Mouse (Mus musculus): ENCODE measurements around the gene Smap1.
A peak's percentile ranks its signal among the peaks of the same experiment; 100 is the strongest.
"Not testable (repeated sequence)": the region's sequence is repeated elsewhere in the genome, so short reads cannot be mapped to it uniquely, and the experiment has no call there.

Gene Smap1

DNA sequence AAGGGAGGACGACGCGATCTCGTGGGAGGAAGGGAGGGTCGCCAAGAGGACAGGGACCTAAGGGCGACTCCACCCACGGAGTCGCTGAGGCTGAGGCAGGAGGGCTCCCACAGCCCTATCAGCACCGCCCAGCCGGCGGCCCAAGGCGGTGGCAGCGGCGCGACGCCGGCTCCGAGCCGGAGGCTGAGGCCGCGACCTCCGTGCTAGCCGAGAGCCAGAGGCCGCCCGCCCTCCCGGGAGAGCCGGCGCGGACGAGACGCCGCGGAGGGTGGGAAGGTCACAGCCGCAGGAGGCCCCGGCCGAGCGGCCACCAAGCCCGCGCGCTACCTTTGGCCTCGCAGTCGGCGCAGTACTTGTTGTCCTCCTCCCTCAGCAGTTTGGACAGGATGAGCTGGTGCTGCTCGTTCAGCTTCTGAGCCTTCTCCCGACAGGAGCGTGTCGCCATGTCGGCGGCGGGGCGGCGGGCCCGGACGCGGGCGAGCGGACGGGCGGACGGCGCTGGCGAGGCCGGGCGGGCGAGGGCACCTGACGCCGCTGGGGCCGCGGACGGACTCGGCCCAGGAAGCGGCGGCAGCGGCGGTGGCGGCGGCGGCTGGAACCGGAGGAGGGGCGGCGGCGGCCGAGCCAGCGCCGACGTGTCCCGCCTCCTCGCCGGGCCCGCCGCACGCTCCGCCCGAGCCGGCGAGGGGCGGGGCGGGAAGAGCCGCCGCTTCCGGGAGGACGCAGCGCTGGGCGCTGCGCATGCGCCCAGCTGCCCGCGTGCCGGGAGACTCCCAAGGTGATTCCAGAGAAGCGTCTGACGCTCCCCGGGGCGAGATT, at the start of gene Smap1:
Gene Smap1 (minus strand): TSS at position 607 of the 819 bp plus-strand sequence.
- peak; percentile 88 to 93 for DNase-seq

DNA sequence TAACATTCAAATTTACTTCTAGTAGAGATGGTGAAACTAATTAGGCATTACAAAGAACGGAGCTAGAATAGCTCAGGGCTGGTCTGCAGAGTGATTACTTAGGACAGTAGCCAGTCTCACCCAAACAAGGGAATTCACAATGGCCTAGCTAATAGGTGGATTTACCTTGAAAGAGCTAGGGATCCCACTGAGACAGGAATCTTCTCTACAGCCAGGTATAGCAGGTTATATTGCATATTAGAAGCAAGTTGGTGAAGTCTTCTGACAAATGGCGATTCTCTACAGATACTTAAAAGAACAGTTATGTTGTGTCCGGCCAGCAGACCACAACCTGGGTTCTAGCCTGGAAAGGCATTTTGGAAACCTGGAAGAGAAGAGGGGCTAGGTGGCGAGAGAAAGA, 49.0 kb upstream of the Smap1 start:
- not testable (repeated sequence) for DNase-seq

DNA sequence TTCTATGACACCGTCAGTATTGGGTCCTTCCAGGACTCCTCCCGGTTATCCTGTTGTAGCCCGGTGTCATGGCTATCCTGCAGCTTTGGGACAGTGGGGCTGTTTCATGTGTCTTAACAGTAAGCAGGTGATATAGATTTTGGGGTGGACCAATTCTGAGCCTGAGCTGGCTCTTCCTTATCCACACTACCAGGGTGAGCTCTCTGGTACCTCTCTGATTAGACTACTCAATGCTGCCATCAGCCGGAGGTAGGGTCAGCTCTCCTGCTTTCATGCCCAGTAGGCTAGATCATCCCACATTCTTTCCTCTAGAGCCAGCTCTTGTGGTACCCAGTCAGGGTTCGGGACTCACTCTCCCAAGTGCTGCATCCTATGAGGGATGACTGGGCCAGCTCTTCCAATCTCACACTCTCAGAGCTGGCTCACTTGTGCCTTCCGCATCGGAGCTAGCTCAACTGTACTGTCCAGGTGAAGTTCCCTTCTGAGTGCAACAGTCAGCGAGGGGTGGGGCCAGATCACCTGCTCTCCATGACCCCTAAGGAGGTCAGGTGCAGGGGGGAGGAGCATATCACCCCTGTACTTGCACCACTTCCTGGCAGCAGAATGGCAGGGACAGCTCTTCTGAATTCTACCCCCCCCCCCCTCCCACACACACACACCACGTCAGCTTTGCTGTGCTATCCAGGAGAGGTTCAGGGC, 46.1 kb upstream of the Smap1 start:
- DNase-seq: no peak

DNA sequence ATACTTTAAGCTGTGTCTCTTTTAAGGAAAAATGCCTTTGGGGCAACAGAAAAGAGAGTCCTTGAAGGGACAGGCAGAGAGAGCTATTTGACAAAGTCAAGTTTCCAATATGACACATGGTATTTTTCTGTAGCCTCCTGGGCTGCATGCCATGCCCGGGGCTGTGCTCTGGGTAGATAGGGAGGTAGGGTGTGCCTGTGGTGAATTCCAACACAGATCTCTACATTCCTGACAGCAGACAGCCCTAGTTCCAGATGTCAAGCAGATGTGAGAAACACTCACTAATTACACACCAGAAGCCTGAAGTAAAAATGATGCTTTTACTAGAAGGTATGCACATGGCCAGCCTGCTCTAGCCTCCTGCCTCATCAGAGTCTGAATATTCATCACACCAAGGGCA, 44.1 kb upstream of the Smap1 start:
- DNase-seq: no peak

DNA sequence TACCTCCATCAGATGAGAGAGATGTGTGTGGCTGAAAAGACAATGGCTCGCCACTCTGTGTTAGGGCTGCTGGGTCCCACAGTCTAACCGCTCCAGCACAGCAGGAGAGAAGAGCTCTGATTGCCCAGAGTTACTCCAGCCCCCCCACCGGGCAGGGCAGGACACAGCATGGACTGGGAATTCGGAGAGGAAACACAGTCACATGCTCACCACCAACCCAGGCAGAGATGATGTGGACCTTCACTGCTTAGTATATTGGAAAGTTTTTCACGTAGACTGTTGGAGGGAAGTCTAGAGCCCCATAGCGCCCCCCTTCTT, 37.3 kb upstream of the Smap1 start:
- peak in 1 of 2 experiments; percentile 10 for DNase-seq

DNA sequence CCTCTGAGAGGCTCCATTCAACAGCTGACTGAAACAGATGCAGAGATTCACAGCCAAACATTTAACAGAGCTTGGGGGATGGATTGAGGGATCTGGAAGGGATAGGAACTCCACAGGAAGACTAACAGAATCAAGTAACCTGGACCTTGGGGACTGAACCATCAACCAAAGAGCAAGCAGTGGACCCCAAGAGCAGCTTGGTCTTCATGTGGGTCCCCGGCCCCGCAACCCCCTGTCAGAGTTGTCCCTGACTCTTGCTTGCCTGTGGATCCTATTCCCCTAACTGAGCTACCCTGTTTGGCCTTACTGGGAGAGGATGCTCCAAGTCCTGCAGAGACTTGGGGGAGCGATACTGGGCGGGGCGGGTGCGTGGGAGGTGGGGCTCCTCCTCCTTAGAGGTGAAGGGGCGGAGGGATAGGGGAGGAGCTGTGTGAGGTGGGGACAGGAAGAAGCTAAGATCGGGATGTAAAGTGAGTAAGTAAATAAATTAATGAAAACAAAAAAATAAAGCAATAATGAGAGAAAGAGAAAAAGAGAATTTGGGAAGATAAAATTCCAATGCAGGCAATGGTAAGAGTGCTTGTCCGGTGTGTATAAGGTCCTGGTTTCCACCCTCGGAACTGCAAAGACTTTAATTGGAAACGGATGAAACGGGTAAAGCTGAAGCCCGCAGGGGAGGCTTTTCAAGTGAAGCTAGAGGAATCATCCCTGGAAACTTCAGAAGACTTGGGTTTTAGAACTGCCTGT, 36.7 kb upstream of the Smap1 start:
- DNase-seq: no peak

DNA sequence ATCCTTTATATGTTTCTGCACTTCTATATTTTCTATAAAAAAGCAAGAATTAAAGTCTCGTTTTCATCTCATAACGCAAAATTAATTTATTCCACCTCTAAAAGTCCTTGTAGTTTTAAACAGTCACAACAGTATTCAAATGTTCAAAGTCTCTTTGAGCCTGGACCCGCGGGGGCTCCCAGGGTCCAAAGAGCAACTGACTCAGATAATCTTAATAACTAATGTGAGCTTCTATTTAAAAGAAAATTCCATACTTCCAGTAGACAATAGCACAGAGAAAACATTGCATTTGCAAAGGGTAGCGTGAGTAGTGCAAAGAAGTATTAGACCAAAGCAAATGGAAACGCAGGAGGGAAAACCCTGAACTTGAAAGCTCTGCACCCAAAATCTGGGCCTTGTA, 36.0 kb upstream of the Smap1 start:
- no peak for DNase-seq

DNA sequence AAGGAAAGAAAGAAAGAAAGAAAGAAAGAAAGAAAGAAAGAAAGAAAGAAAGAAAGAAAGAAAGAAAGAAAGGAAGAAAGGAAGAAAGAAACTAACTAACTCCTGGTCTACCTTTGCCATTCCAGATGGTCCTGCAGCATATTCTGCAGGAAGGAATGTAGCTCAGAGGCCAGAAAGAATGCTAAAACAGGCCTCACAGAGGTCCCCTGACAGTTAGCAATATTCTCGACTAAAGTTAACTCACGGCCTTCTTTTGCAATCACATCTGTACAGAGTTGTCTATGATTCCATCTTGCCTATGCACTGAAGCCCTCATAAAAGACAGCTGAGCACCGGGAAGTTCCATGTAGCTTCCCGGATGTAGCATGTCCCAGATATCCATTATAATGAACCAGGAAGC, 33.4 kb upstream of the Smap1 start:
- DNase-seq: no peak

DNA sequence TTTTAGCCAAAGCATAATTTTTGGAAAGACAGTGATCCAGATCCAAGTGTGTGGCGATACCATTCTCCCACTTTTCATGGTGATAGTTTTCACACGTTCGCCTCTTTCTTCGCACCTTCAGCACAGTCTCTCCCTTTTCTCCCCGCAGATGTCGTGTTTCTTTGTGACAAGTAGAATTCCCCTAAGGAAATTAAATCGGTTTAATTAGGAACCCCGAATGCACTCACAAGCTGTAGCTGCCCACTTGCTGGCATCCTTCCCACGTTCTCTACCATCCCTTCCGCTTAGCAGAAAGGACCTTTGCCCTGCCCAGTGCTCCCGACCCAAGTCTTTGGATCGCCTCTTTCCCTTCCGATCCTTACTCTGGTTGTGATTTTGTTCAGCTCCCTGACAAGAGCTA, 31.8 kb upstream of the Smap1 start:
- peak; percentile 11 to 16 for DNase-seq

DNA sequence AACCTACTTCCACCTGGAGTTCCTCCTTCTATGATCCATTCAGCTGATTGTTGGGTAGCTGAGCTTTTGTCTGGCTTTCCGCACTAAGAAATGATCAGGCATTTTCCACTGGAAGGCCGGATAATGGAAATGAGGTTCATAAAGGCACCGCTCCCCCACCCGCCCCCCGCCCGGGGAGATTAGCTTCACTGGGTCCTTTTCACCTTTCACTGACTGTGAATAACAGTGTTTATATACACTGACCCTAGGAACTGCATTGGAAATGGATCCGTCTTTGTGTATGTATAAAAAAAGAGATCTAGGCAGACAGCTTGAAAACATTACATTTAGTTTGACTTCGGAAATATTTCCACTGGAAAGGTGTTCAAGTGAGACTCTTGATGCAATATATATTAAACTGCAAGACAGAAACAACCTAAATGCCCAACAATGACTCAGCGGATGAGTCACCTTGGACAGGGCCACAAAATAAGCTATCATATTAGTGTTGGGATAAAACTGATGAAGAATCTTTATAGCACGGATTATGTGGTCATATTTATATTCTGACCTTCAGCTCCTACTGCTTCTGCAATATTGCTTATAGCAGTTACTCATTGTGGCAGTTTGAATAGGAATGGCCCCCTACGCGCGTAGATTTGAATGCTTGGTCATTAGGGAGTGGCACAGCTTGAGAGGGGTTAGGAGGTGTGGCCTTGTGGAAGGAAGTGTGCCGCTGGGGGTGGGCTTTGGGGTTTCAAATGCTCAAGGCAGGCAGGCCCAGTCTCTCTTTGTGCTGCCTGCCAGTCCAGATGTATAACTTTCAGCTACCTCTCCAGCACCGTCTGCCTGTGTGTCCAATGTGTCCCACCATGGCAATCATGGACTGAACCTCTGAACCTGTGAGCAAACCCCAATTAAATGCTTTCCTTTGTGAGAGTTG, 26.9 kb upstream of the Smap1 start:
- no peak for DNase-seq

DNA sequence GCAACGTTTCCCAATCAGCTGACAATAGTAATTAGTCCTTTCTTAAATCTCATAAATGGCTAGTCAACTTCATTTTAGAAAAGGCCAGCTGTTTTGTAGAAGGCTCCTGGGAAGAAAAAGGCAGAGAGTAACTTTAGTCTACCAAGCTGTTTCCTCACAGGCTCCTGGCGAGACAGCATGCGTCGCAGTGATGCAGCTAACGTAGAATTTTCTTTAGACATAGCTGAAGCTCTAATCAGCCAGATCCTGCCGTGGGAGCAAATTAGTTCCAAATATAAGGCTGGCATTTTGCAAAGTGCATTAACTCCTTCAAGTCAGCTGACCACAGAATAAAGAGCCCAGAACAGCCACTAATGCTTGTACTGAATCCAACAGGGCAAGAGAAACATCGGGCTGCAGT, 26.2 kb upstream of the Smap1 start:
- no peak for DNase-seq

DNA sequence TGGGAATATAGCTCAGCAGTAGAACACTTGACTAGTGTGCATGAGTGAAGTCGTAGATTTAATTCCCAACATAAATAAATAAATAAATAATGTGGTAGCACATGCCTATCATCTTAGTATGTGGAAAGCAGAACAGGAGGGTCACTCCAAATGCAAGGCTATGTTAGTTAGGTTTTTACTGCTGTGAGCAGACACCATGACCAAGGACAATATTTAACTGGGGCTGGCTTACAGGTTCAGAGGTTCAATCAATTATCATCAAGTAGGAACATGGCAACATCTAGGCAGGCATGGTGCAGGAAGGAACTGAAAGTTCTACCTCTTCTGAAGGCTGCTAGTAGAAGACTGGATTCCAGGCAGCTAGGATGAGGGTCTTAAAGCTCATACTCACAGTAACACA, 22.0 kb upstream of the Smap1 start:
- no peak for DNase-seq

DNA sequence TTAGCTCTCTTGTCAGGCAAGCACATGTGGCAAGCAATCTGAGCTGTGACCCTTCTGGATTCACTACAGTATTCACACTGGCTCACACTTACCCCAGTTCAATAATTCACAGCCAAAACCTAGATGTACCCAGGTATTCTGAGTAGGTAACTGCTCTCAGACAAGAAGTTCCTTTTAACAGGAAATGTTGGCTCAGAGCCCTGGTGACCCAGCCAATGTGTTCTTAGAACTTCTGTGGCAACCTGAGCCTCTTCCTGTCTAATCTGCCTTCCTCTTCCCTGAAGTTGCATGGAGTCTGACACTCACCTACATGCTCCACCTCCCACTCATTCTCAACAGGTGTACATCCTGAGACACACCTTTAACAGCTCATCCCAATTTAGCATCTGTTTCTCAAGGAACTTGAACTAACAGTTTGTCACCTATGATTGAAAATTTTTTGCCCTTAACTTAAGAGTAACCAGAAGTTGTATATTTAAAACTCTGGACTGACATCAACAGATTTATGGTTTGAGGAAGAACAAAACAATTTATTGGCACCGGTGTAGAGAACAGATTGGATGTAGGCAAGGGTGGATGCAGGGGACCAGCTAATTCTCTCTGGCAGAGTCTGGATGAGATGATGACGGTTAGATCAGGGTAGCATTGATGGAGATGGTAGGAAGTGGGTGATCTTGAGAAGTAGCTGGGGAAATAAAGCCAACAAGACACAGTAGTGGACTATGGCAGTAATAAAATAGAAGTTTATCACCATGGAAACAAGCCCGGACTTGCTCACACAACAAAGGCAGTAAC, 21.2 kb upstream of the Smap1 start:
- no peak for DNase-seq

DNA sequence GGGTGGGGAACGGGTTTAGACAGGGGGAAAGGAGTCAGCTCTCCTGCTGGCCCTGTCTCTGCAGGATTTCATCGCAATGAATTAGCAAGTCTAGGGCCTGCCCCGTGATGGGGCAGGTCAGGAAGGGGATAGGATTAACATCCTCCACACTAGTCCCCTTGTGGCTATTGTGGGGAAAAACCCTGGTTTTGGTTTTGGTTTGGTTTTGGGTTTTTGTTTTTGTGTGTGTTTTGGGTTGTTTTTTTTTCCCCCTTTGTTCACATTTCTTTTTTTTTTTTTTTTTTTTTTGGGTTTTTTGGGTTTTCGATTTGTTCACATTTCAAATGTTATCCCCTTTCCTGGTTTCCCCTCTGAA, 13.3 kb upstream of the Smap1 start:
- DNase-seq: no peak

DNA sequence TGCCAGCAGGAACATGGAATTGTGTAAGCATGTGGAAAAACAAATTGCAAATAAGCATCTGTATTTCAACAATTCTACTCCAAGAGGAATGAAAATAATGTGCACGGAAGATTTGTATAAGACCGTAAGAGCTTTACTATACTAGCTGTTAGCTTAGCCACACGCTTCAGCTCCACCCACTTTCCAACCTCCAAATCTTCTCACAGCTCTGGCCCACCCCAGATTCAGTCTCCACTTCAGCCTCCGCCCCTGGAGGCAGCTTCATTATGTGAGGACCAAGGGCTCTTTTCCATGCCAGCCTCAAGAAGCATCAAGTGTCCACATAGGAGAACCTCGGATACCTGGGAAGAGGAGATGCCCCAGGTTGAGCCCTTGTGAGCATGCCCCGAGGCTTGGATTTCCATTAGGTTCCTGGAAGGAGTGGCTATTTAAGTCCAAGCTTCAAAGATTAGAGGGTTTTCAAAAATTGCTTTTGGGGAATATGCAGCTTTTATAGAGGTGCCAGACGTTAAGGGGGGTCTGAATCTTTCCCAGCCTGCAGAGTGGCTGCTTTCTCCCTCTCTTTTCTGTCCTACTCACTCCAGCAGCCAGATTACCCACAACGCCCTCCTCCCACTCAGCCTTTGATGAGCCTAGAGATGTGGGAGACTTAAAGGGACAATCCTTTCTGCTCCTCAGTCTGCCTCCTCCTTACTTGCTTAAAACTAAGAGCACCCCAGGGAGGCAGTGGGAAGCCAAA, 12.7 kb upstream of the Smap1 start:
- no peak for DNase-seq

DNA sequence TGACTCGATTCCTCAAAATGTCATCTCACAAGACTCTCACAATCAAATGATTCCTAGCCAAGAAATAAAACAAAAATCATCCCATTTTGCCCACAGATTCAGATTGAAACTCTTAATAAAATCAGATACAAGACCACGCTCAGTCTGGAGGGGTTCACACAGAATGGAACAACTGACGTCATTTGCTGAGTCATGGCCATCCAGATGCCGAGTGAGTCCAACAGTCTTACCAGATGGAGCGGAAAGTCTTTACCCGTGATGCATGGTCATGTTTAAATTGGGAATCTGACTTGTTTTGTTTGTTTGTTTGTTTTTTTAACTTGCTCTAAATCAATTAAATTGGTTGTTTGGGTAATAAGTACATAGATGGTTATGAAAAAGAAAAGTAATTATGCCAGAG, 7.3 kb upstream of the Smap1 start:
- no peak for DNase-seq

DNA sequence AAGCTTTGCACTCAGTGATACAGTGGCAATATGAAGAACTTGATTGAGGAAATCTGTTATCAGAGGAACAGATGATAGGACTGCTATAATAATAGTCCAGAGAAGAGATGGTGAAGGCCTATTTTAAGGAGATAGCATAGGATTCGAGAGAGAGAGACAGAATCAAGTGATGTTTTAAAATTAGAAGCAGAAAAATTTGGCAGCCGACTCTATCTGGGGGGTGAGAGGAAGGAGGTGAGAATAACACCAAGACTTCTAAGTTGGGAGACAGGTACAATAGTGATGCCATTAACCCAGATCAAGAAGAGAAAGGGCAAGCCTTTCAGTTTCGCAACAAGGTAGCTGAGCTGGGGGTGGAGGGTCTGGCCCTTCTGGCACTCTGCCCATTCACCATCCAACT, 6.3 kb upstream of the Smap1 start:
- no peak for DNase-seq

DNA sequence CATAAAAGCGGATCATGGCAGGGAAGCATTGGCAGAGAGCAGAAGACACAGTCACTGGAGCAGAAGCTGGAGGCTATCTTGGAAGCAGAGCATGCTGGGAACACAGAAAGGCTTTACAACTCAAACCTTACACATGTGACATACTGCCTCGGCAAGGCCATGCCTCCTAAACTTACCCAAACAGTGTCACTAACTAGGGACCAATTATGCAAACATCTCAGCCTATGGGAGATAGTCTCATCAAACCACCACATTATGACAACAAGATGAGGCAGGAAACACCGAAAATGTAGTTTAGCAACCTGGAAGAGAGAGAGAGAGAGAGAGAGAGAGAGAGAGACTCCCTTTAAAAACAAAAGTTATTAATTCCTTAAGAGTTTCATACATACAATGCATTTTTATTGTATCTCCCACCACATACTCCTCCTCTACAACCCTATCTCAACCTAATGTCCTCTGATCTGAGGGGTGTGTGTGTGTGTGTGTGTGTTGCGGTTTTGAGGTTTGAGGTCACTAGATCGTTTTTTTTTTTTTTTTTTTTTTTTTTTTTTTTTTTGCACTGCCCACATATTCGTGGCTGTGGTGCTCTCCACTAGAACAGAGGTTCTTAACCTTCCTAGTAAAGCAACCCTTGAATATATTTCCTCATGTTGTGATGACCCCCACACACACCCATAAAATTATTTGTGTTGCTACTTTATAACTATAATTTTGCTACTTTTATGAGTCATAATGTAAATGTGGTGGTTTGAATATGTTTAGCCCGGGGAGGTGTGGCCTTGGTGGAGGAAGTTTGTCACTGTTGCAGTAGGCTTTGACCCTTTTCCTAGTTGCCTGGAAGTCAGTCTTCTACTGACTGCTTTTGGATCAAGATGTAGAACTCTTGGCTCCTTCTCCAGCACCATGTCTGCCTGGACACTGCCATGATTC, 1.9 kb upstream of the Smap1 start:
- no peak for DNase-seq

DNA sequence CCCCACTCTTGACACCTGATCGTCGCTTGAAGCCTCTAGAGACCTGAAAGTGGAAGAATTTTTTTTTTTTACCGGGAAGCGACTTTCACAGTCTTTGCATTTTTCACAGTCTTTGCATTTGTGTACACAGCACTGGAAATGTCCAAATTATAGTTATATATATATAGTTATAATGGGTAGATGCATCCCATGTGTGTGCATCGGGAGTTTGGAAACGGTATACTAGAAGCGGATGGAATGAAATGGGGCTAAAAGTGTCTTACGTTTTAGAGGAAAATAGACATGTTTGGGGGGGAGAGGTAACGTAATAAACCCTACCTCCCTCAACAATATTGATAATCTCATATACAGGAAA, 390 bp upstream of the Smap1 start:
- DNase-seq: no peak

DNA sequence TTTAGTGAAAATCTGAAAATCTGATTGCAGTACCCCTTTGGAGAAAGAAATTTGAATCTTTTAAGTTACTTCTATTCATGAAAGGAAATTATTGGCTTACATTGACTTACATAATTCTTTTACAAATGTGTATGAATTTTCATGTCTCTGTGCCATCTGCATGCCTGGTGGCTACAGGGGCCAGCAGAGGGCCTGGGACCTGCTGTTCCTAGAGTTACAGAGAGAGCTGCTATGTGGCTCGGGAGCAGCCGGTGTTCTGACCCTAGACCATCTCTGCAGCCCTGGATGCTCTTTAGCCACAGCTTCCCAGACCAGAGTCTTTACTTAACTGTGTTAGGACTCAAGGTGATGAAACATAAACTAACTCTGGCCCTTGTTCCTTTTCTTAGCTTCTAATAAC, 1.8 kb downstream of the Smap1 start:
- peak; percentile 49 to 62 for DNase-seq

Data from cerebellum, postnatal 10 days (tissue).